Mouse (Mus musculus): ENCODE data around the gene Fancc. TPM values are rescaled to one million over a fixed set of nuclear protein-coding genes. Genes with fewer than 3 reads are reported as not detected.
A peak's percentile ranks its signal among the peaks of the same experiment; 100 is the strongest.

Gene Fancc
- total and polyA plus RNA-seq, 2 experiments from 2014 or later, result 8.0 to 12.2 TPM

- H3K4me2 ChIP-seq (ENCODE audit: low read depth), result no peak overlapping the region
- no peak overlapping the region for H3K27ac ChIP-seq (ENCODE audit: low read depth, low read length)
- H3K4me3 ChIP-seq (ENCODE audit: low read depth, low read length), result no peak overlapping the region
- no peaks in the 10 kb centered on the region for H3K4me1 ChIP-seq (ENCODE audit: insufficient read depth)
- no peak overlapping the region for H3K9ac ChIP-seq
- no peak for TF ChIP-seq CTCF (IDR thresholded peaks at IDR 0.05; ENCODE audit: low read depth)
- H3K36me3 ChIP-seq (ENCODE audit: insufficient read depth), result no peaks in the 10 kb centered on the region
- no peaks in the 10 kb centered on the region for H3K9me3 ChIP-seq (ENCODE audit: low read length)
- ATAC-seq (no peak), DNase-seq (no peak)
- H3K27me3 ChIP-seq (ENCODE audit: insufficient read depth, low read length), result no peaks in the 10 kb centered on the region
- WGBS, result 60% methylated on average over 7 of the region's 7 CpGs
Observed at GRCm38 (mm10) chr13:63451140-63451539, 45.9 kb downstream of the Fancc start.

DNA sequence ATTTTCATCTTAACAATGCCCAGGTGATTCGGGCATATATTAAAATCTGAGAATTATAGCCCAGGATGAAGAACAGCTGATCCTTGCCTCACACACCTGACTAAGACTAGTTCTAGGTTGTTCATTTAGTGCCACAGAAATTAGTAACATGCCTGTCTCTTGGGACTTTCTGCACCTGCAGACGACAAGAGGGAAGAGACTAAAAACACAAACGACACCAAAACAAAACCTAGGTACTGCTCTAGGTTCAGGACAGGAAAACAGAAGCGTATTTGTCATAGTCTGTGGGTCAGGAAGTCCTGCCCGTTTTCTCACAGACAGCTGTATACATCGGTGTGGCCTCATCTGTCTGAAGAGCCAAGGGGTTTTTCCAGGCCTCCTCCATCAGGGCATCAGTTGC lies 51.7 kb downstream of the Fancc start:
- 88% methylated on average over 6 of the region's 6 CpGs for WGBS
- H3K27me3 ChIP-seq (ENCODE audit: insufficient read depth, low read length), result no peaks in the 10 kb centered on the region
- H3K27ac ChIP-seq (ENCODE audit: low read depth, low read length), result no peak overlapping the region
- no peaks in the 10 kb centered on the region for H3K9me3 ChIP-seq (ENCODE audit: low read length)
- H3K4me3 ChIP-seq (ENCODE audit: low read depth, low read length), result no peak overlapping the region
- no peak for ATAC-seq
- DNase-seq, result no peak
- H3K36me3 ChIP-seq (ENCODE audit: insufficient read depth), result no peaks in the 10 kb centered on the region
- H3K9ac ChIP-seq, result no peak overlapping the region
- no peaks in the 10 kb centered on the region for H3K4me1 ChIP-seq (ENCODE audit: insufficient read depth)
- TF ChIP-seq CTCF (IDR thresholded peaks at IDR 0.05; ENCODE audit: low read depth), result no peak
- H3K4me2 ChIP-seq (ENCODE audit: low read depth), result no peak overlapping the region

DNA sequence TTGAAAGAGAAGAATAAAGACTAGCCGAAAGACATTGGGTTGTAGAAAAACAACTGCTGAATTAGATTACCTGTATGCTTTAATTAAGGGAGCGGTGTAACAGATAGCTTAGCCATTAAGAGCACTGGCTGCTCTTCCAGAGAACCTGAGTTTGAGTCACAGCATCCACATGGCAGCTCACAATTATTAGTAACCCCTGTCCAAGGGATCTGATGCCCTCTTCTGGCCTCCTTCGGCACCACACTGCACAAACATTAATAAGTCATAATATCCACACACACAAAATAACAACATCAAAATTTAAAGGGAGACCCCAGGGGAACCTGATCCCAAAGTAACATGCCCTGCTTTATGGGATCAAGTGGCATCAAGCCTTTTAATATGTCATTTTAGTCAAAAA lies 64.3 kb downstream of the Fancc start:
- no peaks in the 10 kb centered on the region for H3K4me1 ChIP-seq (ENCODE audit: insufficient read depth)
- H3K27ac ChIP-seq (ENCODE audit: low read depth, low read length), result no peak overlapping the region
- DNase-seq, result no peak
- no peak overlapping the region for H3K9ac ChIP-seq
- H3K27me3 ChIP-seq (ENCODE audit: insufficient read depth, low read length), result no peaks in the 10 kb centered on the region
- H3K9me3 ChIP-seq (ENCODE audit: low read length), result no peaks in the 10 kb centered on the region
- peak; percentile 40 for TF ChIP-seq CTCF (IDR thresholded peaks at IDR 0.05; ENCODE audit: low read depth)
- ATAC-seq, result no peak
- no peaks in the 10 kb centered on the region for H3K36me3 ChIP-seq (ENCODE audit: insufficient read depth)
- H3K4me2 ChIP-seq (ENCODE audit: low read depth), result no peak overlapping the region
- H3K4me3 ChIP-seq (ENCODE audit: low read depth, low read length), result no peak overlapping the region
- 89% methylated on average over 3 of the region's 3 CpGs for WGBS

DNA sequence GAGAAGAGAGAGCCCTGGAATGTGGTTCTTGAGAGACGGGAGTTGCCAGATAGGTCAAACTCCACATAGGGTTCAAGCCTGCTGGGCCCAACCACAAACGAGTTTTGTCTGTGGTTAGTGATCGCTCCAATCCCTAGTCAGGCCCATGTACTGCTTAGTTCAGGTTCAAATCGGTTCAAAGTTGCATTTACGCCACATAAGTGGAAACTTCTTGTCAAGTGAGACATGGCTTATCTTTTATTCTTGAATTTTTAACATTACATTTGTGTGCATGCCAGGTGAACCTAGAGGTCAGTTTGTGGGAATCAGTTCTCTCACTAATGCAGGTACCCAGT lies 65.3 kb downstream of the Fancc start:
- Histone ChIP-seq H3K9me3 (ENCODE audit: low read length) (no peaks in the 10 kb centered on the region), H3K9ac (peak overlapping the region; percentile 65), H3K36me3 (ENCODE audit: insufficient read depth) (no peaks in the 10 kb centered on the region), H3K4me2 (ENCODE audit: low read depth) (peak overlapping the region; percentile 59), H3K27ac (ENCODE audit: low read depth, low read length) (peak overlapping the region; percentile 92), H3K4me1 (ENCODE audit: insufficient read depth) (no peaks in the 10 kb centered on the region), H3K27me3 (ENCODE audit: insufficient read depth, low read length) (no peaks in the 10 kb centered on the region), H3K4me3 (ENCODE audit: low read depth, low read length) (peak overlapping the region; percentile 60)
- TF ChIP-seq CTCF (IDR thresholded peaks at IDR 0.05; ENCODE audit: low read depth), result no peak
- DNase-seq, result no peak
- ATAC-seq, result peak; percentile 42
- 14% methylated on average over 5 of the region's 5 CpGs for WGBS

DNA sequence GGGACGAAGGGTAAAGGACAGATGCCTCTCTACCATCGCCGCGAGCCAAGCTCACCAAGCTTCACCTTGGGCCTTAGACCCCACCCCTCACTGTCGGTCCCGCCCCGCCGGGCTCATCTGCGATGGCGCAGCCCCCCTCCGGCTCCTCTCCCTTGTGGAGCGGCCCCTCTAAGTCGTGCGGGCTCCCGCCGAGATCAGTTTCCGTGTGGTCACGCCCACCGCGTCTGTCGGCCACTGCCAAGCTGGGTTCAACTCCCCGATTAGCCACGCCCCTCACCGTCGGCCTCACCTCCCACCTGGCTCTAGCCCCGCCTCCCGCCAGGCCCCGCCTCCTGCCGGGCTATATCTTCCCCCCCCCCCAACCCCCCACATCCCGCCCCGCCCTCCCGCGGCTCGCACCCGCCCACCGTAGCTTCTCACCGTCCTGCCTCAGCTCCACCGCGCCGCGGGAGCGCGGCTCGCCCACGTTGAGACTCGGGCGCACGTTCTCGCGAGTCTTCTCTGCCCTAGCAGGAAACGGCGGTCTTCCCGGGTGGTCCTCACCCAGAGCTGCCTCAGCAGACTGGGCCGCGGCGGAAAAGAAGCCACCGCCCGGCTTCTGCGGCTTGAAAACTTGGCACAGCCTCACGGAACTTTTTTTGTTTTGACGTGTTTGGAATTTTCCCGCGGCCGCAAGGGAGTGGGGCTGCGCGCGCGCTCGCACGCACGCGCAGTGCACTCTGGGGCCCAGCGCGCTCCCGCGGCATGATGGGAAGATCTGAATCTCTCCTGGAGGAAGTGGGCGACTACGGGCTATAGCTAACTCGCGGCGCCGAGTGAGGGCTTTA lies 65.8 kb downstream of the Fancc start:
- Histone ChIP-seq H3K36me3 (ENCODE audit: insufficient read depth) (no peaks in the 10 kb centered on the region), H3K4me3 (ENCODE audit: low read depth, low read length) (peak overlapping the region; percentile 60), H3K9me3 (ENCODE audit: low read length) (no peaks in the 10 kb centered on the region), H3K27me3 (ENCODE audit: insufficient read depth, low read length) (no peaks in the 10 kb centered on the region), H3K9ac (peak overlapping the region; percentile 65), H3K4me1 (ENCODE audit: insufficient read depth) (no peaks in the 10 kb centered on the region), H3K4me2 (ENCODE audit: low read depth) (peak overlapping the region; percentile 59), H3K27ac (ENCODE audit: low read depth, low read length) (peak overlapping the region; percentile 92)
- no peak for TF ChIP-seq CTCF (IDR thresholded peaks at IDR 0.05; ENCODE audit: low read depth)
- ATAC-seq (peak; percentile 95), DNase-seq (peak; percentile 97)
- 1% methylated on average over 80 of the region's 82 CpGs for WGBS

DNA sequence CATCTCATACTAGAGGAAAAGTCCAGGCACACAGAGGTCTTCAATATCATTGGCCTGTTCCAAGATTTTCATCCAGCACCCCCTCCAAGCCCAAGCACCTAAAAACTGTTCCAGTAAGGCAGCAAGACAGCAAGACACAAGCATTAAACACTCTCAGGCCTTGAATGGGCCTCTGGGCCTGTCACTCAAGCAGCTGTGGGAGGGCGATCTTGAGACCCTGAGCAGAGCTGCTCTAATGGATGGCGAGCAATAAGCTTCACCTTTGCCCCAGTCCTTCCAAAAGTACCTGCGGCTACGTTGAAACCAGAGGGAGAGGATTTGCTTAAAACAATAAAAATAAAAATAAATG lies 66.4 kb downstream of the Fancc start:
- DNase-seq (no peak), ATAC-seq (peak; percentile 32)
- Histone ChIP-seq H3K4me1 (ENCODE audit: insufficient read depth) (no peaks in the 10 kb centered on the region), H3K4me3 (ENCODE audit: low read depth, low read length) (peak overlapping the region; percentile 60), H3K27me3 (ENCODE audit: insufficient read depth, low read length) (no peaks in the 10 kb centered on the region), H3K36me3 (ENCODE audit: insufficient read depth) (no peaks in the 10 kb centered on the region), H3K4me2 (ENCODE audit: low read depth) (peak overlapping the region; percentile 59), H3K9ac (peak overlapping the region; percentile 65), H3K27ac (ENCODE audit: low read depth, low read length) (peak overlapping the region; percentile 92), H3K9me3 (ENCODE audit: low read length) (no peaks in the 10 kb centered on the region)
- WGBS, result 0% methylated on average over 4 of the region's 4 CpGs
- TF ChIP-seq CTCF (IDR thresholded peaks at IDR 0.05; ENCODE audit: low read depth), result no peak

DNA sequence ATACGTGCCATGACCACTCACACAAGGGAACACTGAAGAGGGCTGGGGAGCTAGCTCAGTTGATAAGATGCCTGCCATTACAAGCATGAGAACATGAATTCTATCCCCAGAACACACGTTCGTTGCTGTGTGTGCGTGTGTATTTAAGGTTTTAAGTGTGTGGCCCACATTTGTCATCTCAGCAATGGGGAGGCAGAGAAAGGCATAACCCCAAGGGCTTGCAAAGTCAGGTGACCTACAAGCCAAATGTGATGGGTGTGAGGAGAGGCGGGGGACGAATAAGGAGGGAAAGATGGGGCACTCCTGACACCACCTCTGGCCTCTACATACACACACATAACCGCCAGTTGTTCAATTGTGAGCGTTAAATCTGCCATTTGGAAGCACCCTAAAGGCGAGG lies 66.9 kb downstream of the Fancc start:
- 78% methylated on average over 9 of the region's 9 CpGs for WGBS
- TF ChIP-seq CTCF (IDR thresholded peaks at IDR 0.05; ENCODE audit: low read depth), result no peak
- H3K4me2 ChIP-seq (ENCODE audit: low read depth), result peak overlapping the region; percentile 59
- no peaks in the 10 kb centered on the region for H3K9me3 ChIP-seq (ENCODE audit: low read length)
- DNase-seq (no peak), ATAC-seq (no peak)
- H3K9ac ChIP-seq, result peak overlapping the region; percentile 65; the same call in 1 of the 2 replicates
- no peaks in the 10 kb centered on the region for H3K4me1 ChIP-seq (ENCODE audit: insufficient read depth)
- H3K36me3 ChIP-seq (ENCODE audit: insufficient read depth), result no peaks in the 10 kb centered on the region
- H3K27me3 ChIP-seq (ENCODE audit: insufficient read depth, low read length), result no peaks in the 10 kb centered on the region
- H3K27ac ChIP-seq (ENCODE audit: low read depth, low read length), result 0 out of 2 replicates have a peak overlapping the region, but pooled peaks have one; percentile 92
- no peak overlapping the region for H3K4me3 ChIP-seq (ENCODE audit: low read depth, low read length)
